Mouse (Mus musculus): ENCODE results near the gene Slx4ip. TPM values are rescaled to one million over a fixed set of nuclear protein-coding genes. Genes with fewer than 3 reads are reported as not detected.
A peak's percentile ranks its signal among the peaks of the same experiment; 100 is the strongest.

Gene Slx4ip
- total RNA-seq, 2 experiments from 2014 or later, result 7.8 to 8.4 TPM

DNA sequence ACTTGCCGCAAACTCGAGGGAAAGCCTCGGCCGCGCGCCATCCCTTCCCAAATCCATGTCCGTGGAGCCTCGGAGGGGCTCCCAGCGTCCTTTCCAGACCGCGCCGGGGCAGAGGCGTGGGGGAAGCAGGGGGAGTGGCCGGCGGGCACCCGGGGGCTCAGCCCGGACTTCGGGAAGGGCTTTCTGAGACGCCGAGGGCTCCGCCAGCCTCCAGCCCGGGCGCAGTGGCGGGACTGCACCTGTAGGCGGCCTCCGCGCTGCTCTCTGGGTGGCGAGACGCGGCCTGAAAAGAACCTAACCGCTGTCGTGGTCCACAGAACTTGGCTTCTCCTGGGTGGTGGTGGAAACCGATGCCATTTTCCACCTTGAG, 226.3 kb downstream of the Slx4ip start:
- peak; percentile 95 for TF ChIP-seq CTCF (conservative IDR thresholded peaks at IDR 0.05)
- peak; percentile 39 to 71 for DNase-seq (ENCODE audit: low spot score in 2 of 2)
- Histone ChIP-seq H3K4me3 (peak overlapping the region; percentile 83), H3K27ac (peak overlapping the region; percentile 90)

Other genes starting within 250 kb of the Slx4ip start
- 1,000 to 10,000 TPM; 2,121 to 2,268 TPM for gene Snap25, start 177.8 kb upstream of the Slx4ip start, total RNA-seq (2021)
- 10 to 100 TPM; 27.9 to 34.3 TPM for gene AL731706.2, start 5.5 kb upstream of the Slx4ip start, total RNA-seq (2021)
- 10 to 100 TPM; 14.8 to 15.8 TPM for gene AL731706.1, start 171 bp downstream of the Slx4ip start, total RNA-seq (2021)
- 10 to 100 TPM; 23.2 to 23.3 TPM for gene Mkks, start 171 bp downstream of the Slx4ip start, total RNA-seq (2021)
- gene Jag1, start 225.4 kb downstream of the Slx4ip start, total RNA-seq (2021), result 10 to 100 TPM; 10.4 to 11.0 TPM